Mouse (Mus musculus) stomach, embryonic 14.5 days (tissue): ENCODE results near the gene Itga8. TPM values are rescaled to one million over a fixed set of nuclear protein-coding genes. Genes with fewer than 3 reads are reported as not detected.

Source experiments
- ATAC-seq: fragments of 200-750 bp; cut with Nextera tagmentation; 2 replicates; pipeline ENCODE4 v1.8.0; 2017; ENCODE audit warnings: low read depth, moderate TSS enrichment; ENCODE audit not compliant: insufficient number of reproducible peaks, insufficient read depth, low FRiP score
- H3K27ac ChIP-seq: fragments of 300-500 bp; sonication (generic); 2 replicates; pipeline ENCODE4 v1.5.1; 2014; ENCODE audit warnings: mild to moderate bottlenecking, low read length, moderate library complexity, mixed read lengths
- H3K27me3 ChIP-seq: fragments of 300-500 bp; sonication (generic); 2 replicates; pipeline ENCODE4 v1.6.1; 2014; ENCODE audit warnings: low read length, control low read depth, mixed read lengths; ENCODE audit not compliant: control insufficient read depth, insufficient read depth
- H3K36me3 ChIP-seq: fragments of 300-500 bp; sonication (generic); 2 replicates; pipeline ENCODE4 v1.6.1; 2014; ENCODE audit warnings: mild to moderate bottlenecking, control low read depth, low read length, moderate library complexity, mixed read lengths; ENCODE audit not compliant: control insufficient read depth, insufficient read depth
- H3K4me1 ChIP-seq: fragments of 300-500 bp; sonication (generic); 2 replicates; pipeline ENCODE4 v1.6.1; 2014; ENCODE audit warnings: low read length, control low read depth, mixed read lengths; ENCODE audit not compliant: control insufficient read depth, insufficient read depth
- H3K4me2 ChIP-seq: fragments of 300-500 bp; sonication (generic); replicated peaks from 2 replicates; pipeline ENCODE4 v1.6.1; 2014; ENCODE audit warnings: low read depth, low read length, control low read depth
- H3K4me3 ChIP-seq: fragments of 300-500 bp; sonication (generic); 2 replicates; pipeline ENCODE4 v1.5.1; 2014; ENCODE audit warnings: low read depth, low read length, control low read depth
- H3K9ac ChIP-seq: fragments of 300-500 bp; sonication (generic); replicated peaks from 2 replicates; pipeline ENCODE4 v1.6.1; 2014; ENCODE audit warnings: low read depth, mild to moderate bottlenecking, control low read depth, low read length, moderate library complexity, mixed read lengths
- H3K9me3 ChIP-seq: fragments of 300-500 bp; sonication (generic); 2 replicates; pipeline ENCODE4 v1.6.1; 2016; ENCODE audit warnings: low read depth, low read length, control low read depth; ENCODE audit not compliant: control insufficient read depth
- WGBS: fragments of 180-500 bp; shearing (Covaris S2); extraction: QIAGEN DNeasy Blood & Tissue Kit; methylation state at CpG from one replicate; pipeline ENCODE4 v1.1.7; 2014; 5-methylcytosine and 5-hydroxymethylcytosine counted together
- polyA plus RNA-seq: library from polyadenylated mRNA; unstranded; fragments of >200 nt; fragmentation: Nextera tagmentation; extraction: Ambion mirVana; gene quantifications from 2 replicates; pipeline ENCODE4 v1.2.1, GENCODE M21; 2014

Gene Itga8
- polyA plus RNA-seq, 1 experiment from 2014 or later = 26.5 TPM

- Histone ChIP-seq H3K9ac (no peak overlapping the region), H3K27me3 (no peaks in the 10 kb centered on the region), H3K4me1 (no peaks in the 10 kb centered on the region), H3K27ac (no peak overlapping the region), H3K4me2 (no peak overlapping the region), H3K36me3 (no peaks in the 10 kb centered on the region; the same call in 1 of the 2 replicates), H3K9me3 (no peaks in the 10 kb centered on the region), H3K4me3 (no peak overlapping the region)
- 46% methylated on average over 5 of the region's 5 CpGs for WGBS
- ATAC-seq = no peak
These were observed 95.8 kb downstream of the Itga8 start for GRCm38 (mm10) chr2:12205875-12206274.

- WGBS = 91% methylated on average over 10 of the region's 10 CpGs
- ATAC-seq = no peak
These were observed 98.5 kb downstream of the Itga8 start for GRCm38 (mm10) chr2:12203231-12203630.

GRCm38 (mm10) chr2:12198699-12199098, 103.0 kb downstream of the Itga8 start:
- Histone ChIP-seq H3K9ac (no peak overlapping the region), H3K27me3 (no peaks in the 10 kb centered on the region), H3K4me1 (no peaks in the 10 kb centered on the region), H3K4me2 (no peak overlapping the region), H3K27ac (no peak overlapping the region), H3K36me3 (no peaks in the 10 kb centered on the region; the same call in 1 of the 2 replicates), H3K9me3 (no peaks in the 10 kb centered on the region), H3K4me3 (no peak overlapping the region)
- no peak for ATAC-seq
- WGBS = 67% methylated on average over 7 of the region's 7 CpGs

More at GRCm38 (mm10) chr2:12203231-12203630, 98.5 kb downstream of the Itga8 start:
- no peak overlapping the region for H3K4me3 ChIP-seq
- H3K27ac ChIP-seq = no peak overlapping the region
- no peaks in the 10 kb centered on the region for H3K4me1 ChIP-seq
- no peaks in the 10 kb centered on the region for H3K9me3 ChIP-seq
- H3K36me3 ChIP-seq = no peaks in the 10 kb centered on the region; the same call in 1 of the 2 replicates
- H3K4me2 ChIP-seq = no peak overlapping the region
- H3K27me3 ChIP-seq = no peaks in the 10 kb centered on the region
- no peak overlapping the region for H3K9ac ChIP-seq

- 85% methylated on average over 3 of the region's 3 CpGs for WGBS
- Histone ChIP-seq H3K4me2 (no peak overlapping the region), H3K4me3 (no peak overlapping the region), H3K9ac (no peak overlapping the region), H3K27ac (no peak overlapping the region), H3K9me3 (no peaks in the 10 kb centered on the region), H3K4me1 (no peaks in the 10 kb centered on the region), H3K27me3 (no peaks in the 10 kb centered on the region), H3K36me3 (no peaks in the 10 kb centered on the region; the same call in 1 of the 2 replicates)
- ATAC-seq = no peak
These were observed 103.5 kb downstream of the Itga8 start for GRCm38 (mm10) chr2:12198214-12198613.

GRCm38 (mm10) chr2:12197711-12198110, 104.0 kb downstream of the Itga8 start:
- H3K9me3 ChIP-seq = no peaks in the 10 kb centered on the region
- ATAC-seq = no peak
- no peaks in the 10 kb centered on the region for H3K4me1 ChIP-seq
- no peak overlapping the region for H3K9ac ChIP-seq
- H3K4me3 ChIP-seq = no peak overlapping the region
- H3K27me3 ChIP-seq = no peaks in the 10 kb centered on the region
- no peaks in the 10 kb centered on the region; the same call in 1 of the 2 replicates for H3K36me3 ChIP-seq
- H3K27ac ChIP-seq = no peak overlapping the region
- H3K4me2 ChIP-seq = no peak overlapping the region
- 93% methylated on average over 4 of the region's 4 CpGs for WGBS

- H3K9me3 ChIP-seq = no peaks in the 10 kb centered on the region
- 49% methylated on average over 6 of the region's 6 CpGs for WGBS
- H3K36me3 ChIP-seq = peaks cover 3% of the 10 kb centered on the region; the same call in 1 of the 2 replicates
- no peaks in the 10 kb centered on the region for H3K27me3 ChIP-seq
- no peaks in the 10 kb centered on the region for H3K4me1 ChIP-seq
- H3K4me2 ChIP-seq = no peak overlapping the region
- H3K27ac ChIP-seq = no peak overlapping the region
- H3K9ac ChIP-seq = no peak overlapping the region
- ATAC-seq = no peak
- no peak overlapping the region for H3K4me3 ChIP-seq
These were observed 112.7 kb downstream of the Itga8 start for GRCm38 (mm10) chr2:12189026-12189425.

GRCm38 (mm10) chr2:12187646-12188045, 114.1 kb downstream of the Itga8 start:
- ATAC-seq = no peak
- H3K4me1 ChIP-seq = no peaks in the 10 kb centered on the region
- H3K9ac ChIP-seq = no peak overlapping the region
- H3K27me3 ChIP-seq = no peaks in the 10 kb centered on the region
- H3K9me3 ChIP-seq = no peaks in the 10 kb centered on the region
- H3K36me3 ChIP-seq = peaks cover 3% of the 10 kb centered on the region; the same call in 1 of the 2 replicates
- no peak overlapping the region for H3K4me2 ChIP-seq
- H3K4me3 ChIP-seq = no peak overlapping the region
- no peak overlapping the region for H3K27ac ChIP-seq
- 64% methylated on average over 5 of the region's 5 CpGs for WGBS

GRCm38 (mm10) chr2:12182402-12182948, 119.2 kb downstream of the Itga8 start:
- Histone ChIP-seq H3K27ac (no peak overlapping the region), H3K27me3 (no peaks in the 10 kb centered on the region), H3K4me2 (no peak overlapping the region), H3K36me3 (no peaks in the 10 kb centered on the region; the same call in 1 of the 2 replicates), H3K4me1 (no peaks in the 10 kb centered on the region), H3K4me3 (no peak overlapping the region), H3K9ac (no peak overlapping the region), H3K9me3 (no peaks in the 10 kb centered on the region)
- 49% methylated on average over 8 of the region's 8 CpGs for WGBS
- no peak for ATAC-seq

- Histone ChIP-seq H3K4me3 (no peak overlapping the region), H3K4me2 (no peak overlapping the region), H3K27me3 (no peaks in the 10 kb centered on the region), H3K9ac (no peak overlapping the region), H3K4me1 (no peaks in the 10 kb centered on the region), H3K27ac (no peak overlapping the region), H3K36me3 (no peaks in the 10 kb centered on the region; the same call in 1 of the 2 replicates), H3K9me3 (no peaks in the 10 kb centered on the region)
- 59% methylated on average over 2 of the region's 2 CpGs for WGBS
- no peak for ATAC-seq
These were observed 121.1 kb downstream of the Itga8 start for GRCm38 (mm10) chr2:12180635-12181034.
